Mouse (Mus musculus): Measurements from ENCODE around the gene Cdkn2a. TPM values are rescaled to one million over a fixed set of nuclear protein-coding genes. Genes with fewer than 3 reads are reported as not detected.

Cdkn2a gene
- polyA plus RNA-seq (2015; fragmentation: Nextera tagmentation; extraction: Ambion mirVana): not detected in 2 replicates

DNA sequence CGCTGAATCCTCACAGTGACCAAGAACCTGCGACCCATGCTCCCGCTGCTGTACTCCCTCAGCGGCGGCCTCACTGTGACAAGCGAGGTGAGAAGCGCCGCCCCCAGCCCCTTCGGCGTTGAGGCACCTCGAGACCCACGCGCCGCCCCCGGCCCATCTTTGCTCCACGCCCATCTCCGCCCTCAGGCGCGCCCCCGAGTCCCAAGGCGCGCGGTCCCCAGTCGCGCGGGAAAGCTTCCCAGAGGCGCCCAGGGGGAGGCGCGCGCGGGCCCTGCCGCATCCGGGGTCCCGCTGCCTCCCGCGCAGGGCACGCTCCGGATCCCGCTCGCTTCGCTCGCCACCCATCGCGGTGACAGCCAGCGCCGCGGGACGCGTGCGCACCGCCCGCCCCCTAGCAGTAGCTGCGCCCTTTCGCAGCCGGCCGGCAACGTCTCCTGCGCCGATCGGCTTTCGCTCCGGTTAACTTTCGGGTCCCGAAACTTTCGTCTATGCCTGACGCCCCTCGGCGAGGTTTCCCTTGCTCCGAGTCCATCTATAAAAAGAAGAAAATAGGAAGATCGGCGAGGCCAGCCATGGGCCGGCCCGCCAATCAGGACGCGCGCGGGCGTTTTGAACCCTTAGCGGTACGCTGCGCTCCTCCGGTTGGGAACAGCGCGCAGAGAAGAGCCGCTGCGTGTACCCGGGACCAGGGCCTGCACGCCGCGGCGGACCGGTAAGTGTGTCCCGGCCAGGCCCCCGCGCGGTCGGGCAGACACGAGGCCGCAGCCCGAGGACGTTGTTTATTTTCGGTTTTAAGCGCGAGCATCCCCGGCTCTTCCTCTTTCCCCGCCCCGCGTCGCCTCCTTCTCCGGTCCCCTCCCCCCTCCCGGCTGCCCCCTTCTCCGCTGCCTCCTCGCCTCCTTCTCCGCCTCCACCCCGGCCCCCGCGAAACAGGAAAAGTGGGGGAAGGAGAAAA is at the start of gene Cdkn2a:
Gene Cdkn2a, minus strand, starts transcription at position 168 of the 955 bp plus-strand sequence.
- peaks cover 89% of the 10 kb centered on the region for H3K27me3 ChIP-seq
- H3K4me1 ChIP-seq: peaks cover 10% of the 10 kb centered on the region
- peak within 1 kb of the TSS; percentile 39 for H3K9ac ChIP-seq
- WGBS: 2% methylated on average over 110 of the region's 117 CpGs
- H3K36me3 ChIP-seq: no peaks in the 10 kb centered on the region
- H3K4me3 ChIP-seq: peak within 1 kb of the TSS; percentile 60
- peak; percentile 88 for ATAC-seq (ENCODE audit: borderline replicate concordance, extremely low read depth, low FRiP score, low TSS enrichment)
- H3K27ac ChIP-seq: no peak within 1 kb of the TSS
- no peaks in the 10 kb centered on the region for H3K9me3 ChIP-seq
- H3K4me2 ChIP-seq: peak within 1 kb of the TSS; percentile 98

DNA sequence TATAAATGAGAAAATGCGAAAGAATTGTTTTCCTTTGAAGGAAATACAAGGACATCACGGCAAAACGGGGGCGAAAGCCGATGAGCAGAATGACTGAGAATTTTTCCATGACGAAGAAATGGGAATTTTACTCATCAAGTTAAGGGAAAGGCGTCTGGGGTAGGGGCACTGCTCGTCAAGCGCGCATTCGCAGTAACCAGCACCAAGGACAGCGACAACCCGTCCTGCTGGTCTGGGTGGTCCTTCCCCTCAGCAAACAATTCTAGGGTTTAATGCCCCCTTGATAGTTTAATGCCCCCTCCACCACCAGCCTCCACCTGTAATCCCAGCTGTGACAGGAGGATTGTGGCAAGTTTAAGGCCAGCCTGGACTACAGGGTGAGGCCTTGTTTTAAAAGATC is 19.0 kb upstream of the Cdkn2a start:
- no peak for ATAC-seq (ENCODE audit: borderline replicate concordance, extremely low read depth, low FRiP score, low TSS enrichment)
- Histone ChIP-seq H3K4me3 (no peak overlapping the region), H3K4me2 (no peak overlapping the region), H3K27me3 (peaks cover 35% of the 10 kb centered on the region), H3K9me3 (no peaks in the 10 kb centered on the region), H3K36me3 (no peaks in the 10 kb centered on the region), H3K27ac (no peak overlapping the region), H3K4me1 (peaks cover 7% of the 10 kb centered on the region), H3K9ac (no peak overlapping the region)
- WGBS: 10% methylated on average over 13 of the region's 13 CpGs

DNA sequence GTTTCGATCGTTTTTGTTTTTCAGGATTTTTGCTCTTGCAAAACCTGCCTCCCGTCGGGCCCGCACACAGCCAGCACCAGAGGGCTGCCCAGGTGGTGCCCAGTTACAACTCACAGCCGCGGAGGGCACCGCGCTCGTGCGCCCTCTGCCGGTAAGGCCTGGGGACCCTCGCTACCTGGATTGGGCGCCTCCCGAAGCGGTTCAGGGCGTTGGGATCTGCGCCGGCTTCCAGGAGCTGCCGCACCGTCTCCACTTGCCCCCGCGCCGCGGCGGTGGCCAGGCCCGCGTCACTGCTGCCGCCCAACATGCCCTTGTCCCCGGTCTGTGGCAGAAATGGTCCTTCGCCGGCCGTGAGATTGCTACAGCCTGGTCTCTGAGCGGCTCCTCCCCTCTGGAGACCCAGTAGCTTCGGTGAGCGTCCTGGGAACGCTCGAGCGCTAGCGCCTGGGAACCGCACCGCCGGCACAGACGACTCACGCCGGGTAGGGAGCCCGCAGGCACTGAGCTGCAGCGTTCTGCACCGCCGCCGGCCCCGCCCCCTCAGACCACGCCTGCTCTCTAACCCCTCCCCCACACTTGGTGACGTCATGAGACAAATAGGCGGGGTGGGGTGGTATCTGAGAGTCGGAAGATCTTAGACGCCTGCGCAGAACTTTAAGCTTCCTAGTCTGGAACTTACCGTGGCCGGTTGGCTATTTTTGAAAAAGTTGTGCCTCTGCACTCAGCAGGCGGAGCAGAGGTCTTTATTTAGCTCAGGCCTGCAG is 16.2 kb upstream of the Cdkn2a start, which contains the start of gene Cdkn2b:
Gene Cdkn2b, minus strand, starts transcription at position 549 of the 764 bp plus-strand sequence.
- Histone ChIP-seq H3K36me3 (no peaks in the 10 kb centered on the region), H3K9ac (peak within 1 kb of the TSS; percentile 7; the same call in 1 of the 2 replicates), H3K4me1 (peaks cover 7% of the 10 kb centered on the region), H3K27me3 (peaks cover 63% of the 10 kb centered on the region), H3K4me3 (peak within 1 kb of the TSS; percentile 49), H3K27ac (no peak within 1 kb of the TSS), H3K9me3 (no peaks in the 10 kb centered on the region), H3K4me2 (peak within 1 kb of the TSS; percentile 94)
- ATAC-seq (ENCODE audit: borderline replicate concordance, extremely low read depth, low FRiP score, low TSS enrichment): peak; percentile 95
- under 1% methylated on average over 61 of the region's 61 CpGs for WGBS

- ATAC-seq (ENCODE audit: borderline replicate concordance, extremely low read depth, low FRiP score, low TSS enrichment): no peak
- WGBS: 3% methylated on average over 11 of the region's 11 CpGs
- H3K4me3 ChIP-seq: peak overlapping the region; percentile 49
- H3K9ac ChIP-seq: no peak overlapping the region
- no peaks in the 10 kb centered on the region for H3K9me3 ChIP-seq
- H3K36me3 ChIP-seq: no peaks in the 10 kb centered on the region
- H3K27ac ChIP-seq: no peak overlapping the region
- H3K4me1 ChIP-seq: peaks cover 7% of the 10 kb centered on the region
- peak overlapping the region; percentile 94 for H3K4me2 ChIP-seq
- peaks cover 70% of the 10 kb centered on the region for H3K27me3 ChIP-seq
Observed at GRCm38 (mm10) chr4:89309996-89310395, 15.5 kb upstream of the Cdkn2a start.

DNA sequence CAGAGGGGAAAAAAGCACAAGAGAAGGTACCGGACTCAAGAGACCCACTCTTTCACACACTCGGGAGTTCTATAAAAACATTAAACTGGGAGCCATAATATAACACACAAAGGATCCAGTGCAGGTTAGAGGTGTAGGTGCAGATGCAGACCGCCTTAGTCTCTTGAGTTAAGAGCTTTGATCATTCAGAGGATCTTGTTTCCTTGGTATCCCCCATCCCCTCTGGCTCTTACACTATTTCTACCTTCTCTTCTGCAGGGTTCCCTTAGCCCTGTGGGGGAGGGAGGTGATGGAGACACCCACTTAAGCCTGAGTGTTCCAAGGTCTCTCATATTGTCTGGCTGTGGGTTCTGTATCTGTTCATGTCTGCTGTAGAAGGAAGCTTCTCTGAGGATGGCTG is 13.5 kb upstream of the Cdkn2a start:
- peaks cover 87% of the 10 kb centered on the region for H3K27me3 ChIP-seq
- H3K9ac ChIP-seq: no peak overlapping the region
- no peaks in the 10 kb centered on the region for H3K36me3 ChIP-seq
- no peak overlapping the region for H3K4me2 ChIP-seq
- ATAC-seq (ENCODE audit: borderline replicate concordance, extremely low read depth, low FRiP score, low TSS enrichment): no peak
- WGBS: 13% methylated on average over 3 of the region's 3 CpGs
- H3K4me3 ChIP-seq: no peak overlapping the region
- H3K4me1 ChIP-seq: peaks cover 10% of the 10 kb centered on the region
- no peak overlapping the region for H3K27ac ChIP-seq
- no peaks in the 10 kb centered on the region for H3K9me3 ChIP-seq

DNA sequence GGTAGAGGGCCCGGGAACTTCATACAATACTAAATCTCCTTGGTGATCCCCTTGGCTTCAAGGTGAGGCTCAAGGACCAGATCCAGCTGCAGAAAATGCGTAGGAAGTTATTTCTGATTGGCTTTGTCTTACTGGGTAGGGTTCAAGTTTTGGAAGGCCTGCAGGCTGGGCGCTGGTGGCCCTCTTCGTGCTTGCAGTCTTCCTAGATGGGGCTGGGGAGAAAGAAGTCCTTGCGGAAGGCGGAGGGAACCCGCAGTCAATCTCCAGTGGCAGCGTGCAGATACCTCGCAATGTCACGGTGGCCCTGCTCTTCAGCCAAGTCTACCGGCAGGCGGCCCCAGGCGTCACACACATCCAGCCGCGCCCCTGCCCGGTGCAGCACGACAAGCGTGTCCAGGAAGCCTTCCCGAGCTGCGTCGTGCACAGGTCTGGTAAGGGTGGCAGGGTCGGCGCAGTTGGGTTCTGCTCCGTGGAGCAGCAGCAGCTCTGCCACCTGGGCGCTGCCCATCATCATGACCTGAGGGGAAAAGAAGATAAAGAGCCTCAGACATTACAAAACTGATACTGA is 12.4 kb upstream of the Cdkn2a start:
- no peak overlapping the region for H3K27ac ChIP-seq
- ATAC-seq (ENCODE audit: borderline replicate concordance, extremely low read depth, low FRiP score, low TSS enrichment): no peak
- H3K9me3 ChIP-seq: no peaks in the 10 kb centered on the region
- peaks cover 93% of the 10 kb centered on the region for H3K27me3 ChIP-seq
- peaks cover 10% of the 10 kb centered on the region for H3K4me1 ChIP-seq
- H3K4me3 ChIP-seq: no peak overlapping the region
- H3K4me2 ChIP-seq: no peak overlapping the region
- H3K36me3 ChIP-seq: no peaks in the 10 kb centered on the region
- no peak overlapping the region for H3K9ac ChIP-seq
- WGBS: 2% methylated on average over 25 of the region's 25 CpGs

- peaks cover 89% of the 10 kb centered on the region for H3K27me3 ChIP-seq
- H3K27ac ChIP-seq: no peak overlapping the region
- H3K4me1 ChIP-seq: peaks cover 10% of the 10 kb centered on the region
- ATAC-seq (ENCODE audit: borderline replicate concordance, extremely low read depth, low FRiP score, low TSS enrichment): no peak
- no peaks in the 10 kb centered on the region for H3K36me3 ChIP-seq
- WGBS: 8% methylated on average over 3 of the region's 3 CpGs
- no peaks in the 10 kb centered on the region for H3K9me3 ChIP-seq
- no peak overlapping the region for H3K4me3 ChIP-seq
- H3K4me2 ChIP-seq: no peak overlapping the region
- H3K9ac ChIP-seq: no peak overlapping the region
Observed at GRCm38 (mm10) chr4:89305691-89306090, 11.2 kb upstream of the Cdkn2a start.

DNA sequence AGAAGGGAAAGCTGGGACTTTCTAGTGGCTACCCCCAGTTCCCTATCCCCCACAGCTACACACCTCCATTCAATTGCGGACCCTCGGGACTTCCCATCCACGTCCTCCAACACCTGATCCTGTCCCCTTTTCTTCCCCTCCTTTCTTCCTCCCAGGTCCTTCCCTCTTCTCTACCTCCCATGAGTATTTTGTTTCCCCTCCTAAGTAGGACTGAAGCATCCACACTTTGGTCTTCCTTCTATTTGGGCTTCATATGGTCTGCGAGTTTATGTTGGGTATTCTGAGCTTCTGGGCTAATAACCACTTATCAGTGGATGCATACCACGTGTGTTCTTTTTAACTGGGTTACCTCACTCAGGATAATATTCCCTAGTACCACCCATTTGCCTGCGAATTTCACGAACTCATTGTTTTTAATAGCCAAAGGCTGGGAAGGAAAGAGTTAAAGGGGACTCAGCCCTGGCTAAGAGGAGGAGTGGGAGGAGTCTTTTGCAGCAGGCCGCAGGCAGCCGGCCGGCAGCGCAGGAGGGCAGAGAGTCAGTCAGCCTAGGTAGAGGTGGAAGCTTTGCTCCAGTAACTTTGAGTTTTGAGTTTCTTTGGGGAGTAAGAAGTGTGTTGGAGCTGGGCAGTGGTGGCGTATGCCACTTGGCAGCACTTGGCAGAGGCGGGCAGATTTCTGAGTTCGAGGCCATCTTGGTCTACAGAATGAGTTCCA is 9.0 kb upstream of the Cdkn2a start:
- H3K27me3 ChIP-seq: peaks cover 91% of the 10 kb centered on the region
- no peaks in the 10 kb centered on the region for H3K9me3 ChIP-seq
- 0 out of 2 replicates have a peak overlapping the region, but pooled peaks have one; percentile 4 for H3K4me3 ChIP-seq
- H3K36me3 ChIP-seq: no peaks in the 10 kb centered on the region
- H3K9ac ChIP-seq: no peak overlapping the region
- under 1% methylated on average over 14 of the region's 14 CpGs for WGBS
- no peak overlapping the region for H3K27ac ChIP-seq
- 0 out of 2 replicates have a peak, but pooled peaks cover 2% of the 10 kb centered on the region for H3K4me1 ChIP-seq
- H3K4me2 ChIP-seq: peak overlapping the region; percentile 14; the same call in 1 of the 2 replicates
- ATAC-seq (ENCODE audit: borderline replicate concordance, extremely low read depth, low FRiP score, low TSS enrichment): no peak; the same call in 1 of the 2 replicates

- peaks cover 88% of the 10 kb centered on the region for H3K27me3 ChIP-seq
- no peak overlapping the region for H3K27ac ChIP-seq
- no peaks in the 10 kb centered on the region for H3K9me3 ChIP-seq
- H3K4me2 ChIP-seq: no peak overlapping the region
- H3K4me1 ChIP-seq: 0 out of 2 replicates have a peak, but pooled peaks cover 2% of the 10 kb centered on the region
- H3K4me3 ChIP-seq: no peak overlapping the region
- no peaks in the 10 kb centered on the region for H3K36me3 ChIP-seq
- ATAC-seq (ENCODE audit: borderline replicate concordance, extremely low read depth, low FRiP score, low TSS enrichment): no peak
- H3K9ac ChIP-seq: no peak overlapping the region
- WGBS: 0% methylated on average over 1 of the region's 1 CpGs
Observed at GRCm38 (mm10) chr4:89302129-89302528, 7.7 kb upstream of the Cdkn2a start.

DNA sequence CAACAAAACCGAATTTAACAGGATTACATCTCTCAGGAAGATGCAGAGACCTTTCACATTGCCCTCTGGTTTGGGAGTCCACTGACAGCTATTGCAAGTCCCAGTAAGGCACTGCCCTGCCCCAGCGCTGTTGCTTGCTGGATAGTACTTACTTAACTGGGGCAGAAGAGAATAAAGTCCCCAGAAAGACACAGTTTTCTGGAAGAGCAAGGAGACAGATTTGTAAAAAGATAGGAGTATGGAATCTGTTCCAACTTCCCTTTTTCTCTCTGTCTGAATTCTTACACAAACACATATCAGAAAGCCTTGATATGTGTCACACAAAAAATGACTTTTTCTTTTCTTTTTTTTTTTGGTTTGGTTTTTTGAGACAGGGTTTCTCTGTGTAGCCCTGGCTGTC is 5.3 kb upstream of the Cdkn2a start:
- no peaks in the 10 kb centered on the region for H3K36me3 ChIP-seq
- H3K4me3 ChIP-seq: no peak overlapping the region
- no peak overlapping the region for H3K4me2 ChIP-seq
- WGBS: 7% methylated on average over 2 of the region's 2 CpGs
- H3K4me1 ChIP-seq: peaks cover 6% of the 10 kb centered on the region; the same call in 1 of the 2 replicates
- no peak for ATAC-seq (ENCODE audit: borderline replicate concordance, extremely low read depth, low FRiP score, low TSS enrichment)
- H3K27me3 ChIP-seq: peaks cover 88% of the 10 kb centered on the region
- H3K9me3 ChIP-seq: no peaks in the 10 kb centered on the region
- H3K9ac ChIP-seq: no peak overlapping the region
- no peak overlapping the region for H3K27ac ChIP-seq
